Mouse (Mus musculus) embryonic fibroblast, embryonic 13.5 days (primary cell): Measurements from ENCODE around the gene Tmem248. TPM values are rescaled to one million over a fixed set of nuclear protein-coding genes. Genes with fewer than 3 reads are reported as not detected.

Experiments
- H3K27ac ChIP-seq: 2 replicates; pipeline ENCODE4 v1.5.1; 2012; ENCODE audit warnings: low read length, control low read depth, inconsistent platforms; ENCODE audit not compliant: insufficient read depth
- H3K4me1 ChIP-seq: 2 replicates; pipeline ENCODE4 v1.6.1; 2011; ENCODE audit warnings: low read length; ENCODE audit not compliant: control insufficient read depth, insufficient read depth
- H3K4me3 ChIP-seq: 2 replicates; pipeline ENCODE4 v1.5.1; 2011; ENCODE audit warnings: mild to moderate bottlenecking, control low read depth, low read length; ENCODE audit not compliant: insufficient read depth
- CTCF ChIP-seq: IDR thresholded peaks from 2 replicates; pipeline ENCODE4 v1.5.1; 2011; ENCODE audit warnings: mild to moderate bottlenecking, control low read depth, low read length, moderate library complexity, borderline replicate concordance; ENCODE audit not compliant: insufficient read depth
- POLR2A ChIP-seq: IDR thresholded peaks from 2 replicates; pipeline ENCODE4 v1.6.1; 2011; ENCODE audit warnings: low read depth, mild to moderate bottlenecking, control low read depth, low read length, moderate library complexity
- polyA plus RNA-seq: library from polyadenylated mRNA; stranded (reverse); fragments of >200 nt; gene quantifications from 2 replicates; pipeline ENCODE4 v1.2.4, GENCODE M21; 2011; ENCODE audit warnings: low read depth; ENCODE audit not compliant: missing spikeins, insufficient read length

Gene Tmem248
- polyA plus RNA-seq, 1 experiment, result 42.9 TPM

DNA sequence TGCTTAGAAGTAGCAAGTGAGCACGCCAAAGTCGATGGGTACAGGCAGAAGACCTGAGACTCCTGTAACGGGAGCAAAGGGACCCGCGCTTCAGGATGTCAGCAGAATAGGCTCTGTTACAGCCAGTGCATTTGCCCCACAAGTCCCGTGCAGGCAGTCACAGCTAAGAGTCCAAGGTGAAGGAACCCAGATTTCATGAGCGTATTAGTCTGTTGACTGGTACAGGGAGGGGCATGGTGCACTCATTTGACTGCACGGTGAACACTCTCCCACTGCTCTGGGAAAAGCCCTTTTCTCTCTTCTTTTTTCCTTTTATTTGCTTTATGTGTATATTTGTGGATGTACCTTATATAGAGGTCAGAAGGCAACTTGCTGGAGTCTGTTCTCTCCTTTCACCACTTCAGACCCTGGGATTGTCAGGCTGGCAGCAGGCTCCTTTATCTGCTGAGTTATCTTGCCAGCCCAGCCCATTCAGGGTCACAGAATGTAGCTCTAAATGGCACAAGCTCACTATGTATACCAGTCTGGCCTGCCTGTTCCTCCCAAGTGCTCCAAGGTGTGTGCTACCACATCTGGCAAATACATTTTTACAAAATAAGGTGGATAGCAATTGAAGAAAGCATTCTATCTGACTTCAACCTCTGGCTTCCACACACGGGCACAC is 32.6 kb upstream of the Tmem248 start:
- no peak for TF ChIP-seq CTCF
- TF ChIP-seq POLR2A, result no peak
- peaks cover 27% of the 10 kb centered on the region for H3K4me1 ChIP-seq

DNA sequence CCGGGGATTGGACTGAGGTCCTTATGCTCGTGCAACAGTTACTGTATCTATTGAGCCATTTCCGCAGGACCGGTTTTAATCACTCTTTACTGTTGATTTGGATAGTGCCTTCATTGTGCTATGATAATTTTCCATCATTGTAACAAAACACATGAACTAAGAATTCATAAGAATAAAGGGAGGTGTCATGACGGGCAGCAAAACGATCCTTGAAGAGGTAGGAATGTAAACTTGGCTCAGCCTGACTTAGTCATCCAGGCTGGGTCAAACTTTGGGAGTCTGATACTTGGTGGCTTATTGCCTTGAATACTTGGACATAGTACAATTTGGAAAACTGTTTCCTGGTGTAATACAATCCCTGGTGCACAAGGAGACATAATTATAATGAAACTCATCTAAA is 31.6 kb upstream of the Tmem248 start:
- Histone ChIP-seq H3K4me1 (peaks cover 29% of the 10 kb centered on the region), H3K4me3 (no peak overlapping the region), H3K27ac (peak overlapping the region; percentile 90)
- TF ChIP-seq CTCF (no peak), POLR2A (no peak)

More for the DNA sequence above, 32.6 kb upstream of the Tmem248 start:
- Histone ChIP-seq H3K27ac (0 out of 2 replicates have a peak overlapping the region, but pooled peaks have one; percentile 33), H3K4me3 (no peak overlapping the region)

DNA sequence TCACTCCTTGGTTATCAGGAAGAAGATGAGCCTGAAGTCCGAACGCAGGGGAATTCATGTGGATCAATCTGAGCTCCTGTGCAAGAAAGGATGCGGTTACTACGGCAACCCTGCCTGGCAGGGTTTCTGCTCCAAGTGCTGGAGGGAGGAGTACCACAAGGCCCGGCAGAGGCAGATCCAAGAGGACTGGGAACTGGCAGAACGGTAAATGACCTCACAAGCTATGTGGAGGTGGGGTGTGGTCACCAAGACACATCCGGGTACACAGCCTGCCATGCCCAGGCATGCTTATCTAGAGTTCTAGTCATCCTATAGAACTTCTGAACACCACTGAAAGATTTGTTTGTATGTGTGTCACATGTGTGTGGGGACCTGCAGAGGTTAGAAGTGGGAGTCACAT is 29.5 kb upstream of the Tmem248 start:
- Histone ChIP-seq H3K4me3 (no peak overlapping the region), H3K27ac (peak overlapping the region; percentile 44; the same call in 1 of the 2 replicates), H3K4me1 (peaks cover 24% of the 10 kb centered on the region)
- TF ChIP-seq POLR2A, result no peak
- TF ChIP-seq CTCF, result no peak

DNA sequence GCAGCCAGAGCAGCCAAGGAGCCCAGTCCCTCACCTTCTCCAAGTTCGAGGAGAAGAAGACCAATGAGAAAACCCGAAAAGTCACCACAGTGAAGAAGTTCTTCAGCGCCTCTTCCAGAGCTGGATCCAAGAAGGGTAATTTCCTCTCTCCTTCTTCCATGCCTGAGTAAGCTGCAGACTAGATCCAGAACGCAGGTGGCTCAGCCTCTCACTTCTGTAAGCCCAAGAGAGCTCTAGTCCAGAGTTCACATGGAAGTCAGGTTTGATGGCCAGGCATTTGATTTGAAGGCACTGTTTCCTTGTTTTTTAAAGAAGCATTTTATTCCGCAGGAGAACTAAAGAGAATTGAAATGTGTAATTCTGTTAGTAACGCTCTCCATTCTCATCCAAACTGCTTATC is 26.0 kb upstream of the Tmem248 start:
- Histone ChIP-seq H3K4me1 (peaks cover 6% of the 10 kb centered on the region; the same call in 1 of the 2 replicates), H3K27ac (no peak overlapping the region), H3K4me3 (no peak overlapping the region)
- TF ChIP-seq POLR2A (no peak), CTCF (no peak)

DNA sequence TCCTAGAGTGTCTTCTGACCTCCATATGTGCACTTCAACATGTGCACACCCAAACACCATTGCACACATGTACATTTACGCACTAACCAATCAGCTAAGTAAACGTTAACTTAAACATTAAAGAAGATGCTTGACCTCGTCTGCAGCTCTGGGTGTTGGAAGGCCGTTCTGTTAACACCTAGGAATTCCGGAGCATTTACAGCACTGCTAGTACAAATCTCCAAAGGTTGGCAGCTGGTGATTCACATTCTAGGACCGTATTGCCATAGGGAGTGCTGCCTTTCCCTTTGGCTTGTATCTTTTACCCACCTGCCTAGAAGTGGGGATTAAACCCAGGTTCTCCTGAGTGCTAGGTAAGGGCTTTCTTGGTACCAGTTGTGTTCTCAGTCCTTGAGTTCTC is 25.0 kb upstream of the Tmem248 start:
- H3K4me3 ChIP-seq, result no peak overlapping the region
- no peak overlapping the region for H3K27ac ChIP-seq
- H3K4me1 ChIP-seq, result peaks cover 4% of the 10 kb centered on the region; the same call in 1 of the 2 replicates
- no peak for TF ChIP-seq CTCF
- TF ChIP-seq POLR2A, result no peak

DNA sequence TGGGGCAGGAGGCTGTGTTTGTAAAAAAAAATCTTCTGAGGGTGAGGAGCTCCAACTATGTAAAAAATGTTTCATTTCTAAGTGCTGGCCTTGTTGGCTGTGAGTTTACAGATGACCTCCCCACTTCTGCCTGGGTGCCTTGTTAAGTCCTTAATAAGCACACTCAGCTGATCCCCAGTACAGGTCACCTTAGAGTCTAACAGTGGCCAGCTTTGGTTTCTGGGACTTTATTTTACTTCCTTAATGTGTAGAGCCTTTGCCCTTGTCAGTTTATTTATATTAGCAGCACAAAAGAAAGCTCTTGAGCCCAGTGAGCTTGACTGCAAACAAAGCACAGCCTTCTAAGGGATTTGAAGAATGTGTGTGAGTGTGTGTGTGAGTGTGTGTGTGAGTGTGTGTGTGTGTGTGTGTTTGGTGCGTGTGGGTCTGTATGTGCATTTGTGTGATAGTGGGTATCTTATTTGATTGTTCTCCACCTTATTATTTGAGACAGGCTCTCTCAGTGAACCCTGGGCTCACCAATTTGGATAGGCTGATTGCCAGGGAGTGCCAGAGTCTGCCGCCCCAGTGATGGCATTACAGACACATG is 24.4 kb upstream of the Tmem248 start:
- no peak overlapping the region for H3K27ac ChIP-seq
- TF ChIP-seq POLR2A (no peak), CTCF (no peak)
- H3K4me1 ChIP-seq, result peaks cover 4% of the 10 kb centered on the region; the same call in 1 of the 2 replicates
- H3K4me3 ChIP-seq, result no peak overlapping the region

DNA sequence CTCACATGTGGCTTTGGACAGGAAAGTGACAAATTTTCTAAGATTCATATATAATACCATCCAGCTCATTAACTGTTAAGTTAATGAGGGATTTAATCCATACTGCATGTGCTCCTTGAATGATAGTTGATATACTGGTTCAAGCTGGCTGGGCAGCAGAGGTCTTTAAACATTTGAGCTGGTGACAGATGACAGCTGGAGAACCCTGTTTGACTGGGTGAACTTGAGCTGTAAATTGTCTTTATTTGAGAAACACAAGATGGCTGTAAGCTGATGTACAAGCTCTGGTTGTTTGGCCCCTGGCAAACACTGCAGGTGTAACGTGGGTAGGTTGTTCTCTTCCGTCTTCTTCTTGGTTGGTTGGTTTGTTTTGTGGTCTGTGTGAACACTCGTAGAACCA is 23.1 kb upstream of the Tmem248 start:
- Histone ChIP-seq H3K4me3 (no peak overlapping the region), H3K27ac (no peak overlapping the region), H3K4me1 (peaks cover 4% of the 10 kb centered on the region; the same call in 1 of the 2 replicates)
- TF ChIP-seq POLR2A (no peak), CTCF (no peak)

DNA sequence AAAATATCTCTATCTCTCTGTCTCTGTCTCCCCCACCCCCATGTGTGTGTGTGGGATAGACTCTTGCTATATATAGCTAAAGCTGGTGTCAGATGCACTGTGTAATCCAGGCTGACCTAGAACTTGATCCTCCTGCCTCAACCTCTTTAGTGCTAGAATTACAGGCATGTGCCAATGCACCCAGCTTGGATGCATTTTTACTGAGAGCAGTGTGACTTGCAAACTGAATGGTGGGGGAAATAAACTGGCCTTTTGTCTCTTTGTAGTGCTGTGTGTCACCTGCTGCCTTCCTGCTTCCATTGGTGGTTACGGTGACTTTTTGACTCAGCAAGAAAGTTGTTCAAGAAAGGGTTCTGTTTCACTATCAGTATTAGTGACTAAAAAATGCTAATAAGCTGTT is 20.6 kb upstream of the Tmem248 start:
- TF ChIP-seq CTCF (no peak), POLR2A (no peak)
- no peak overlapping the region for H3K4me3 ChIP-seq
- H3K4me1 ChIP-seq, result no peaks in the 10 kb centered on the region
- no peak overlapping the region for H3K27ac ChIP-seq

DNA sequence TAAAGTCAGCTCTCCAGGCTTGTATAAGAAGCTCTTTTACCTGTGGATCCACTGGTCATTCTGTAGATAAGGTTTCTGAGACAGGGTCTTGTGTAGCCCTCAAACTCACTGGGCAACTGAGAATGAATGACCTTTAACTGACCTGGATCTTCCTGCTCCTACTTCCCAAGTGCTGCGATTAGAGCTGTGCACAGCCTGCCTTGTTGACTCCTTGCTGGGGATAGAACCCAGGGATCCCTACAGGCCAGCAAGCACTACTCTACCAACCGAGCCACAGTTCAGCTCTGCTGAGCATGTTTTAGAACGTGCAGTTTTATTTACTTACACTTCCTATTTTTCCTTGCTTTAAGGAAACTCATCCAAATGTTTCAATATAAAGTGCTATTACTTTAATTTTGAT is 19.4 kb upstream of the Tmem248 start:
- Histone ChIP-seq H3K27ac (no peak overlapping the region), H3K4me1 (no peaks in the 10 kb centered on the region), H3K4me3 (no peak overlapping the region)
- no peak for TF ChIP-seq CTCF
- no peak for TF ChIP-seq POLR2A

DNA sequence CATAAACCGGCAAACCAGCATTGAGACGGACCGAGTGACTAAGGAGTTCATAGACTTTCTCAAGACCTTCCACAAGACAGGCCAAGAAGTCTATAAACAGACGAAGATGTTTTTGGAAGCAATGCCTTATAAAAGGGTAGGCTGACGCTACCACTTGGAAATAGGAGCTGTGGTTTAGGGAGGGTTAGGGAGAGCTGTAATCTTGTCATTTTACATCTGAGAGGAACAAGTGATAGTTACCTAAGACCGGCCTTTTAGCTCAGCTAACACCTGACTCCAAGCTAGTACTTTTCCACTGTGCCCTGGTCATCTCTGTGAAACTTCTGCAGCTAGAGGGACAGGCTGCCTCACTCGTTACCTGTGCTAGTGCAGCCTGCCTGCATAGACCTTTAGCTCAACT is 18.9 kb upstream of the Tmem248 start:
- H3K27ac ChIP-seq, result no peak overlapping the region
- no peaks in the 10 kb centered on the region for H3K4me1 ChIP-seq

More for the DNA sequence above, 18.9 kb upstream of the Tmem248 start:
- TF ChIP-seq CTCF (no peak), POLR2A (no peak)
- H3K4me3 ChIP-seq, result no peak overlapping the region
